In the genomic region with DNA sequence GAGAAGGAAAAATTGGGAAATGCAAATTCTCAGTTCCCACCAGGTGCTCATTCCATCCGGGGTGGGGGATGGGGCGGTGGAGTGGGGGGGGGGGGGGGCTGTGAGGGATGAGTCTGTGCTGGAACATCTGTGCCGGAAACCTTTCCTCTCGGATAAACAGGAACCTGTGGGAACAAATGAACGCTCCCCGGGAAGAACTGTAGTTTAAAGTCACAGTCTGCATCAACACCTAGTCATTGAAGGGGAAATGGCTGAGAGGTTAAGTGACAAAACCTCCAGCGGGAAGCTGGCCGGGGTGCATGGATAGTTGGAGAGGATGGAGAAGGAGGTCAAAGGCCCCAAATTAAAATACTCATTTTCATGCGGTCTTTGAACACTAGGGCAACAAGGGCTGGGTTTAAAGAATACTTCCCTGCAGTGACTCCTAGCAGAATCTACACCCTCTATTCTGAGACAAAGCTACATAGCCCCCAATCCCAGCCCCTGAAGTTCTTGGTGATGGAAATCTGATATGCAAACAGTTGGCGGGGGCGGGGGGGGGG, we compare ENCODE assay signal across 9 mouse cellular contexts. TPM values are rescaled to one million over a fixed set of nuclear protein-coding genes. Genes with fewer than 3 reads are reported as not detected.
A peak's percentile ranks its signal among the peaks of the same experiment; 100 is the strongest.
DNase-seq lines count a peak whose midpoint lies in the region; ATAC-seq and TF ChIP-seq lines count a peak whose summit lies in the region.
"Had no signal": no experiment of that assay in that cellular context is flagged by ENCODE, and none has a peak within 500 bp of the region (broad histone marks: within the 10 kb centered on the region; RNA-seq: fewer than 3 reads in every experiment).

No protein-coding gene starts in this region.

- no peak overlapping the region for H3K27ac ChIP-seq in heart, postnatal 0 days (ENCODE audit: low read depth)
- no peak overlapping the region for H3K27ac ChIP-seq in midbrain, embryonic 13.5 days

- no peak for ATAC-seq in heart, postnatal 0 days (ENCODE audit: insufficient read depth, low read depth)
- no peak for ATAC-seq in midbrain, embryonic 13.5 days

- peak; percentile 4 for DNase-seq in kidney, postnatal 10 days
- DNase-seq in kidney, postnatal 14 days, result no peak
- peak; percentile 6 to 20 for DNase-seq in cerebellum, postnatal 36 days
- DNase-seq in heart, postnatal 0 days (ENCODE audit: low spot score), result no peak
- no peak for DNase-seq in right cerebral cortex, adult 18-20 months
- DNase-seq in gastrocnemius, postnatal 4 days (ENCODE audit: low spot score in 2 of 2), result no peak

- H3K36me3 ChIP-seq in heart, postnatal 0 days (replicated peaks; ENCODE audit: control insufficient read depth, insufficient read depth, low read length), result no peaks in the 10 kb centered on the region
- H3K36me3 ChIP-seq in midbrain, embryonic 13.5 days, result no peaks in the 10 kb centered on the region

- peak overlapping the region; percentile 54; the same call in 1 of the 2 replicates for H3K4me2 ChIP-seq in heart, postnatal 0 days (ENCODE audit: low read depth, low read length)
- H3K4me2 ChIP-seq in midbrain, embryonic 13.5 days (replicated peaks), result peak overlapping the region; percentile 43; the same call in 1 of the 2 replicates

- no peak for TF ChIP-seq EP300 in heart, postnatal 0 days (IDR thresholded peaks at IDR 0.05; ENCODE audit: low read depth)

- no peak overlapping the region for H3K9ac ChIP-seq in heart, postnatal 0 days (replicated peaks; ENCODE audit: low read depth, low read length)
- no peak overlapping the region for H3K9ac ChIP-seq in midbrain, embryonic 13.5 days (replicated peaks)

- no peak overlapping the region for H3K4me3 ChIP-seq in heart, postnatal 0 days (ENCODE audit: low read depth, low read length)
- H3K4me3 ChIP-seq in midbrain, embryonic 13.5 days (replicated peaks), result no peak overlapping the region

- no peaks in the 10 kb centered on the region for H3K9me3 ChIP-seq in heart, postnatal 0 days (replicated peaks; ENCODE audit: control insufficient read depth, low read length)
- H3K9me3 ChIP-seq in midbrain, embryonic 13.5 days, result no peaks in the 10 kb centered on the region

- H3K27me3 ChIP-seq in heart, postnatal 0 days (ENCODE audit: control insufficient read depth, insufficient read depth, low read length), result no peaks in the 10 kb centered on the region
- H3K27me3 ChIP-seq in midbrain, embryonic 13.5 days, result no peaks in the 10 kb centered on the region

- H3K4me1 ChIP-seq in heart, postnatal 0 days (ENCODE audit: control insufficient read depth, insufficient read depth), result no peaks in the 10 kb centered on the region
- peaks cover 8% of the 10 kb centered on the region; the same call in 1 of the 2 replicates for H3K4me1 ChIP-seq in midbrain, embryonic 13.5 days (replicated peaks)

- no peak for TF ChIP-seq CTCF in heart, postnatal 0 days (IDR thresholded peaks at IDR 0.05; ENCODE audit: low read depth)

- WGBS in heart, postnatal 0 days, result 10% methylated on average over 11 of the region's 11 CpGs
- 9% methylated on average over 11 of the region's 11 CpGs for WGBS in midbrain, embryonic 13.5 days

RNA-seq across cellular contexts. Expression of gene Glyatl3, which starts 10.0 kb away (rescaled TPM):
- total RNA-seq in heart, postnatal 0 days (2014; rRNA removed; ENCODE audit: low replicate concordance), result not detected in 2 replicates
- not detected in 2 replicates for polyA plus RNA-seq in heart, postnatal 0 days (2015; fragmentation: Nextera tagmentation; extraction: Ambion mirVana)
- polyA plus RNA-seq in midbrain, embryonic 13.5 days (2015; fragmentation: Nextera tagmentation; extraction: Ambion mirVana), result not detected in 2 replicates
- total RNA-seq in gastrocnemius, postnatal 4 days (2021), result not detected
- total RNA-seq: heart, adult 18-20 months; liver, adult 2 months had no signal
- polyA plus RNA-seq: liver, adult 2 months had no signal

RNA-seq across cellular contexts. Expression of gene 9130008F23Rik, which starts 23.8 kb away (rescaled TPM):
- total RNA-seq in heart, postnatal 0 days (2014; rRNA removed; ENCODE audit: low replicate concordance), result 2.4 and 3.8 TPM in 2 replicates
- polyA plus RNA-seq in heart, postnatal 0 days (2015; fragmentation: Nextera tagmentation; extraction: Ambion mirVana), result 1.2 and 1.3 TPM in 2 replicates
- polyA plus RNA-seq in midbrain, embryonic 13.5 days (2015; fragmentation: Nextera tagmentation; extraction: Ambion mirVana), result 0.24 and 0.32 TPM in 2 replicates
- total RNA-seq in gastrocnemius, postnatal 4 days (2021), result under 1 TPM; 0.16 to 0.49 TPM

RNA-seq across cellular contexts. Expression of gene Mut, which starts 30.4 kb away (rescaled TPM):
- 42.3 and 66.6 TPM in 2 replicates for total RNA-seq in heart, postnatal 0 days (2014; rRNA removed; ENCODE audit: low replicate concordance)
- 46.8 and 46.9 TPM in 2 replicates for polyA plus RNA-seq in heart, postnatal 0 days (2015; fragmentation: Nextera tagmentation; extraction: Ambion mirVana)
- 21.0 and 22.5 TPM in 2 replicates for polyA plus RNA-seq in midbrain, embryonic 13.5 days (2015; fragmentation: Nextera tagmentation; extraction: Ambion mirVana)
- 10 to 100 TPM; 30.1 to 30.8 TPM for total RNA-seq in gastrocnemius, postnatal 4 days (2021)

RNA-seq across cellular contexts. Expression of gene Cenpq, which starts 30.7 kb away (rescaled TPM):
- total RNA-seq in heart, postnatal 0 days (2014; rRNA removed; ENCODE audit: low replicate concordance), result 3.1 and 8.3 TPM in 2 replicates
- 10.7 and 11.3 TPM in 2 replicates for polyA plus RNA-seq in heart, postnatal 0 days (2015; fragmentation: Nextera tagmentation; extraction: Ambion mirVana)
- polyA plus RNA-seq in midbrain, embryonic 13.5 days (2015; fragmentation: Nextera tagmentation; extraction: Ambion mirVana), result 15.5 and 16.0 TPM in 2 replicates
- 1 to 10 TPM; 7.7 to 9.8 TPM for total RNA-seq in gastrocnemius, postnatal 4 days (2021)

Comparison
In these comparisons a context has a peak if more than half of its experiments do, and no peak if none do; other contexts are left out.
1. DNase-seq: peak in kidney, postnatal 10 days (single experiment) and cerebellum, postnatal 36 days (2 of 2); none in kidney, postnatal 14 days (single experiment), heart, postnatal 0 days (single experiment), right cerebral cortex, adult 18-20 months (single experiment) and gastrocnemius, postnatal 4 days (0 of 2).